Mouse (Mus musculus) adrenal gland, postnatal 36 days (tissue): ENCODE data around the gene Noct. TPM values are rescaled to one million over a fixed set of nuclear protein-coding genes. Genes with fewer than 3 reads are reported as not detected.

ENCODE experiments used
- DNase-seq, 2 experiments: peaks; one replicate each; pipeline ENCODE4 v3.0.0; 2021; ENCODE audit warnings: mixed read lengths in 1 of 2
- microRNA-seq: library from miRNA; unstranded; fragments of <30 nt; microRNA quantifications from one replicate; pipeline ENCODE4 v1.2.0, GENCODE M21; 2021
- total RNA-seq, 2 experiments: library from RNA; stranded (reverse); gene quantifications; 2 replicates each; pipeline ENCODE4 v1.2.3; 2021

Noct gene
- total RNA-seq, 2 experiments from 2014 or later = 18.4 to 31.1 TPM

DNA sequence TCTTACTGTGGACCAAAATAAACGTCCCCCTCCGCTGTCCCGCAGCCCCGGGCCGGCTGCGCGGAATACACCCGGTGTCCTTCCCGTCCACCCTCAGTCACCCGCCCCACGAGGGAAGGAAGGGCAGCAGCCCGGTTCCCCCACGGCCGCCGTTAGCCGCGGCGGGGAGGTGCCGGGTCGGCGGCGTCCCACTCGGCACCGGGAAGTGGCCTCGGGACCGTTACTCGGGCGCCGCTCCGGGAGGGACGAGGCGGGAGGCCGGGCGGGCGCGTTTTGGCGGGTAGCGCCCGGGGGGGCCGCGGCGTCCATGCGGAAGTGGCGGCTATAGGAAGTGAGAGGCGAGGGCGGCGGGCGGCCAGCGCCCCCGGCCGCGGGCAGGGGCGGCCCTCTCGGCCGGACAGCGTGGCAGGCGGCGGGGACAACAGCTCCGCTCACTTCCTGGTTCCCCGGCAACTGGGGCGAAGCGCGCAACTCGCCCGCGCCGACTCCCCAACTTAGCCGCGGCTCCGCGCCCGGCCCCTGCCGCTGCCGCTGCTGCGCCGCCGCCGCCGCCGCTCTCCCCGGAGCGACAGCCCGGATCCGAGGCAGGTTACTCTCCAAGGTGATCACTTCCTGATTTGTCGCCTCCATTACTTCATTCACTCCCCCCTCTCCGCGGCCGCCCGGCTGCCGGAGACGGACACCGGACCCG lies 52.3 kb downstream of the Noct start:
- peak; percentile 57 to 73 for DNase-seq

DNA sequence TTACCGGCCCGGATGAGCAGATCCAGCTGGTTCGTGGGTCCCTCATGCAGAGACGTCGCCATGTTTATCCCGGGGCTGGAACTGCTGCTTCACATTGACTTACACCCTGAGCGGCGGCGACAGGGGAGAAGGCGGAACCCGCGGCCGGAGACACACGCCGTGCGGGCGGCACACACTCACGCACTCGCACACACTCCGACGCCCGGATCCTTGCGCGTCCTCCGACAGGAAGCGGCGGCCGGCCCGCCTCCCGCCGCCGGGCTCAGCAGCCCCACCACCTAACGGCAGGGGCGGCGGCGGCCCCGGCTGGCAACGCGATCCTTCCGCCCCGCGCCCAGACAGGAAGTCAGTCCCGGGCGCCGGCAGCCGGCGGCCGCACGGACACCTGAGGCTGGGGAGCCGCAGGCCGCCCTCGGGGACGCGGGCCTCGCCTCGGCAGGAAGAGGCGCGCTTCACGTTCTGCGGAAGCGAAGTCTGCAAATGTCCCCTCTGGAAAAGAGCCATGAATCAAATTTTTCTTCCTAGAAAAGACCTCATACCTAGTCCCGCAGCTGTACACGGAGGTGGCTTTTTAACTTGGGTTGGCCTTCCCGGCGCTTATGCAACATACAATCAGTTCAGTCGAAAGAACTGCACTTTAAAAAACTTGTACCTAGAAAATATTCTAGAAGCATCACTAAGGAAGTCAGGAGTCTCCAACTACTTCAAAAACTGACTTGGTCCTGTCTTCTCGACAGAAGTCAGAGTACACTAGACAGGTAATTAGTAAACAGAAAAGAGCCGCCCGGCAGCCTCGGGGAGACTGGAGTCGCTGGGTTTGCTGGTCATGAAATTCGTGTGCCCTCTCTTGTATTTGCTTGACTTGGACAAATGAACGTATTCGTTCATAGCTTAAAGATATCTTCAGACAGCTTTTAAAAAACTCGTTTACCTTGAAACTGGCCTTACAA lies 53.2 kb downstream of the Noct start:
- peak; percentile 89 to 90 for DNase-seq

DNA sequence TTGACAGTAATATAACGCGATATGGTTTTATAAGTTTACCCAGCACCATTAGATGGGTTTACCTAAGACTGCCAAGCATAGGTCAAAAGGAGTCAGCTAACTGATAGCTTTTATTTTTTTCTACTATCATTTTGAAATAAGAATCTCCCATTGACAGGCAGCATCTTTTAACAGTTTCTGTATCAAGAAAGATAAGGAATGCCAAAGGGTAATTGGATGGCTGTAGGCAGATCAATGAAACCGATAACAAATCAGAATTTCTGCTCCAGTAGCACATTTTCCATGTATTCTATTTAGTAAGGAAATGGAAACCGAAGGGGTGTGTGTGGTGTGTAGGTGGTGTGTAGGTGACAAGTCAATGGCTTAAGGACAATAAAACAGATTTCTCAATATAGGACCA lies 54.2 kb downstream of the Noct start:
- DNase-seq = no peak

DNA sequence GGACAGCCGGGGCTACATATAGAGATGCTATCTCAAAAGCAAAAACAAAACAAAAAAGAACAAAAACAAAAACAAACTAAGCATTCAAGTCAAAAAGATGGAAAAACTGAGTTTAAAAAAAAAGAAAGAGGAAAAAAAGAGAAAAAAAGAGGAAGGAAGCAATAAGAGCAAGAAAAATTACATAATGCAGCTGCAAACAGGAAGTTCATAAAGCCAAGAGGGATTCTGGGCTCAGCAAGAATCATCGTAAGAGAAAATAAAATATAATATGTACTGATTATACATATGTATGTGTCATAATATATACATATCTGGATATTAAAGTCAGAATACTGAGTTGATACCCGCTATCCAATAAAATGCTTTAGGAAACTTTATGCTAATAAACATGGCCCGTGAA lies 57.5 kb downstream of the Noct start:
- DNase-seq = no peak

DNA sequence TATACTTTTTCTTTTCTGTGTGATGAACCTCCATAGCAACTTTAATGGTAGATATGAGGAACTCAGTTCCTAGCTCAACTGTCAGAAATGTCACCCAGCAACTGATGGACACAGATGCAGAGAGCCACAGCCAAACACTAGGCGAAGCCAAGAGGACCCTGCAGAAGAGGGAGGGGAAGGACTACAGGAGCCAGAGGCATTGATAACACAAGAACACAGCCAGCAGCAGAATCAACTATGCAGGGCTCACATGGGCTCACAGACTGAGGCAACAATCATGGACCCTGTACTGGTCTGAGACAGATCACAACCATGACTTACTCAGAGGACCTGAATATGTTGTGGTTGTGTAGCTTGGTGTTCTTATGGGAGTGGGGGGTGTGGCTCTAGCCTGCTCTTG lies 60.1 kb downstream of the Noct start:
- DNase-seq = no peak

DNA sequence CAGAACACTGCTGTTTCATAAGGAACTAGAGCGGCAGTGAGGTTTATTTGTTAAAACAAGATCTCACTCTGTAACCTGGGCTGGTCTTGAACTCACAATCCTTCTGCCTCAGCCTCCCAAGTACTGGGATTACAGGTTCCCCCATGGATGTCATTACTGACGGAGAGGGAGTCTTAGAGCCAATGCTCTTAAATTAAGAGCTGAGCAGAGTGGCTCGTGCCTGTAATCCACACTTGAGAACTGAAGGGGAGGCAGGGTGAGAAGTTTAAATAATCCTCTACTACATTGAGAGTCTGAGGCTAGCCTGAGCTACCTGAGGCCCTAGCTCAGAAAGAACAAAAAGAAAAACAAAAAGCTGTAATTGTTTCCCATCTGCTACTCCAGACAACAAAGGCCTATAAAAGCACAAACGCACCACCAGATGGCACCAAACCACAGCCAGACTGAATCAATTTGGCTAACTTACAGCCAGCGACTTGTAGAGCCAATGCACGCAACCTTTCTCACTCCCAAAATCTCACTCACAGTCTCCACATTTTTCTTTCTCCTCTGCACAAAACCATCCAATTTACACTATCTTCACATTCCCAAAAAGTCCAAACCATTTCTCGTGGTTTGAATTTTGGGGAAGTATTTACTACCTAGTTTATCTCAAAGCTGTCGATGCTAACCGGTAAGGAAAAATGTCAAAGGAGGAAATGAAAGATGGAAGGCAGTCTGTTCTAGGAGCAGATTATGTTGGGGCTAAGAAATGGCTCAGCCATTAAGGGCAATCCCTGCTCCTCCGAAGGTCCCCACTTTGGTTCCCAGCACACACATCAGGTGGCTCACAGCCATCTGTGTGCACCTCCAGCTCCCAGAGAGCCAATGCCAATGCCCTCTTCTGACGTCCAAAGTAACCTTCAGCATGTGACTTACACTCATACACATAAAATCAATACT lies 64.9 kb downstream of the Noct start:
- DNase-seq = peak; percentile 85 to 87

DNA sequence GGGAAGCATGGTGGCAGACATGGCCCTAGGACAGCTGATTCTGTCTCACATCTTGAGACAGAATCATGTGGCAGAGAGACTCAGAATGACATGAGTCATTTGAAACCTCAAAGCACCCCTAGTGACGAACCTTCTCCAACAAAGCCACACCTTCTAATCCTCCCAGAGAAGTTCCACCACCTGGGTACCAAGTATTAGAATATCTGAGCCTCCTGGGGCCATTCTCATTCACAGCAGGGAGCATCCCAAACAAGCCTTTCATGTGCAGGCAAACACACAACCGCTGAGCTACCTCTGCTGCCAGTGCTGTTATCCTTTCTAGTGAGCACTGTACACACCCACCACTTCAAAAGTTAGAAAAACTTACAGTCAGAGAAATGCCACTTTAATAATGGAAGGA lies 70.0 kb downstream of the Noct start:
- DNase-seq = no peak

DNA sequence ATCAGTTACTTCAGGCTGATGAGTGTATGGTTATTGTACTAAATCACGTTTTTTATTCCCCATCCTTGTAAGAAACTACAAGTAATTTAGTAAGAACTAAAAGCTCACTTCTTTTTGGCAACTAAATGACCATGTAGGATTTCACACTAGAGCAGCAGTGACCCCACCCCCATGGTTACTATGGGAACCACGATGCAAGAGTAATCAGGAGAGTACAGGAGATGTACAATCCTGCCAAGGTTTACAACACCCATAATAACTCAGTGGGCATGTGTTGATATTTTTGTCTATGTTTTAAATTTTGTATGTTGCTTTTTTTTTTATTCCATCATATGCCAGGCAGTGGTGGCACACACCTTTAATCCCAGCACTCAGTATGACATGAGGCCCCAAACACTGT lies 71.0 kb downstream of the Noct start:
- DNase-seq = no peak

DNA sequence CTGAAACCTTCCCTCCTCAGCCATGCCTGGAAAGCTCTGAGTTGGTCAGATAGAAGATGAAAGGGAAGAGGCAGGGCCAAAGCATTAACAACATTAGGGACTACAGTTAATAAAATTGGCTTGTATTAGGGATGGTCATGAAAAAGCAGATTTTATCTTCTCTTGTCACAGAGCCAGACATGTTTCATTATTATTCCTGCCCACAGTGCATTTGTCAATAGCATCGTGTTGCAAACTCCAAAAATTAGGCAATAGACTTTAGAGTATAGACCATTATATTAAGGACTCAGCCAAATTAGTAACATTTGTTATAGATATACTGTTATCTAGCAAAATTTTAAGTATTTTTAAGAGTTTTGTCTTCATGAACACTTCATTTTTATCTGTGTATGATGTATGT lies 72.5 kb downstream of the Noct start:
- DNase-seq = no peak

Small RNAs within 50 kb of the gene (microRNA-seq; reads per million reads assigned to microRNA genes)
- gene Gm24282 = not detected

Other genes starting within 250 kb of the Noct start
- 100 to 1,000 TPM in 1 of 2 experiments, 10 to 100 TPM in 1; 88.9 to 109 TPM for gene Elf2, start 116.2 kb downstream of the Noct start, total RNA-seq
- gene Mgarp, start 172.3 kb downstream of the Noct start, total RNA-seq = 1,000 to 10,000 TPM in 1 of 2 experiments, 100 to 1,000 TPM in 1; 736 to 1,311 TPM
- 100 to 1,000 TPM; 743 to 842 TPM for gene Ndufc1, start 184.5 kb downstream of the Noct start, total RNA-seq
- 10 to 100 TPM; 54.2 to 54.9 TPM for gene Naa15, start 190.7 kb downstream of the Noct start, total RNA-seq